Mouse (Mus musculus): ENCODE data around the gene Dynll2.

DNA sequence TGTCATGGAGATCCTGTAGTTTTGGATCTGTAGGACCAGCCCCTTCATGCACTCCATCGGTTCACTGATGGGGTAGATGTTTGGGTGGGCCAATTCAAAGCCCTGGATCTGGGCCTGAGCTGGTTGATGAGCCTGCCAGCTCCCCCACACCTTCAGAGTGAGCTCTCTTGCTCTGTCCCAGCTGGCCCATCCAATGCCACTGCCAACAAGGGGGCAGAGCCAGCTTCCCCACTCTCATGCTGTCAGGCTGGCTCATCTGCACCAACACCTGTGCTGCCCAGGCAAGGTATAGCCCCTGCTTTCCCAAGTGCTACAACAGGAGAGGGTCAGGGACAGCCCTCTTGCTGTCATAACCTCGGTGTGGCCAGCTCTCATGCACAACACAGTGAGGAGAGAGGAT lies 53.6 kb downstream of the Dynll2 start:
- TF ChIP-seq CTCF (IDR thresholded peaks at IDR 0.05; ENCODE audit: borderline replicate concordance, insufficient read depth, low read depth, low read length), result no peak
- TF ChIP-seq POLR2A (IDR thresholded peaks at IDR 0.05; ENCODE audit: borderline replicate concordance, insufficient read depth, low read length), result no peak

Measured in cerebellum, adult 2 months (tissue).